Mouse (Mus musculus): ENCODE data around the gene Bach2.

DNA sequence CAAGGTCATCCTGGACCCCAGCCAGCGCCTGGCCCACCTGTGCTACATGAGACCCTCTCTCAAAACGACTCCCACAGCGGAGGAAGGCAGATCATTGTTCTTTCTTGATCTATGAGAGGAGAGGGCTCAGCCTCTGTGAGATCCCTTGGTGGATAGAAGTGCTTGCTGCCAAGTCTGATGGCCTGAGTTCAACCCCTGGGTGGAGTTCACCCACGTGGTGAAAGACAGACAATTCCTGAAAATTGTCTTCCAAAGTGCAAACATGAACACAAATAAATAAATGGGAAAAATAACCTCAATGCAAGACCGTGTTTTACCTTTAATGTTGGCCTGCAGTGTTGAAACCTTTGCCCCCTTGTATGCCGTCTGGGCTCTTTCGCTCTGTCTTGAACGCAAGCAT, 277.5 kb downstream of the Bach2 start:
- TF ChIP-seq POLR2A (IDR thresholded peaks at IDR 0.05; ENCODE audit: borderline replicate concordance, extremely low read depth, low read depth, low read length) (no peak), CTCF (IDR thresholded peaks at IDR 0.05; ENCODE audit: insufficient read depth, low read length) (no peak)
